ENCODE assay signal across 15 mouse cellular contexts in the genomic region with DNA sequence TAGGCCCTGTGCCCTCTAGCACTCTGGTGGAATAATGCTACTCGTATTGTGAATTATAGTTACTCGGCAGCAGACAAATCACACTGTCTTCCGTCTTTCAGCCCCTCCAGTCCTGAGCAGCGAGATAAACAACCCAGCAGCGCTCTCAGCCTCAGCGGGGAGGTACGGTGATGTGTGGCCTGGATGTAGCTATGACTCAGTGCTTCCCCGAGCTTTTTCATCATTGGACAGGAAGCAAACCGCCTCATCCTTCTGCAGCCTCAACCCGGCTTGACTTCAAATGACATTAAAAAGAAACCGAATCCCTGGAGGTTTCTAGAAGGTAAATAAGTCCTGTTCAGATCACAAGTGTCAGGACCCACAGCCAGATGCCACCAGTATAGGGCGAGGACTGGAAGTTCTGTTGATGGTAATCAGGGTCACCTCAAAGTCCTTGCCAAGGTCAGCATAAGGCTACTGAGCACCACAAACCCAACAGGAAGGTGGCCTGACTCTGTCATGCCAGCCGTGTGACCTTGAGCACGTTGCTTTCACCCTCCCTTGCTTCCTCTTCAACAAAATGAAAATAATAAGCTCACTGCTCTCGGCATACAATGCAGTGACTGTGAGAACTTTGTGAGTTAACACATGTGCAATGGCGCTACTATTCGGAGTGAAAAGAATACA.
DNase-seq lines count a peak whose midpoint lies in the region; ATAC-seq lines count a peak whose summit lies in the region.
"Had no signal": no experiment of that assay in that cellular context is flagged by ENCODE, and none has a peak within 500 bp of the region (broad histone marks: within the 10 kb centered on the region; RNA-seq: fewer than 3 reads in every experiment).

No protein-coding gene starts in this region.

- H3K27ac ChIP-seq in lung, embryonic 16.5 days (ENCODE audit: low read length): no peak overlapping the region
- H3K27ac ChIP-seq: embryonic facial prominence, embryonic 12.5 days; lung, embryonic 15.5 days had no signal

- no peaks in the 10 kb centered on the region for H3K4me1 ChIP-seq in lung, embryonic 16.5 days (replicated peaks; ENCODE audit: control insufficient read depth, insufficient read depth, low read length)
- H3K4me1 ChIP-seq: lung, embryonic 15.5 days had no signal

- WGBS in lung, embryonic 16.5 days: 59% methylated on average over 17 of the region's 17 CpGs

- ATAC-seq in lung, embryonic 16.5 days (ENCODE audit: low read depth): peak; percentile 64; the same call in 1 of the 2 replicates
- ATAC-seq: forebrain, embryonic 16.5 days; intestine, embryonic 16.5 days had no signal

- DNase-seq in adrenal gland, adult (ENCODE audit: inconsistent age in 2 of 2, low spot score in 1 of 2): peak; percentile 60 to 73
- no peak for DNase-seq in adrenal gland, postnatal 4 days (ENCODE audit: low spot score in 2 of 2)
- no peak for DNase-seq in lung, postnatal 36 days
- DNase-seq in brain, adult 2 months (ENCODE audit: low read depth, low spot score): peak; percentile 39
- peak; percentile 23 for DNase-seq in naive thymus-derived CD4-positive, alpha-beta T cell, adult 2 months (ENCODE audit: low read depth)
- DNase-seq in layer of hippocampus, adult 18-20 months (ENCODE audit: low spot score in 2 of 2): no peak
- DNase-seq in ovary, adult 18-20 months (ENCODE audit: low spot score): no peak
- DNase-seq: cerebellum, adult 2 months; gastrocnemius, postnatal 14 days; spleen, adult 18-20 months had no signal

- H3K9ac ChIP-seq in lung, embryonic 16.5 days (ENCODE audit: low read length): no peak overlapping the region
- H3K9ac ChIP-seq: embryonic facial prominence, embryonic 12.5 days; lung, embryonic 15.5 days had no signal

- no peaks in the 10 kb centered on the region for H3K27me3 ChIP-seq in lung, embryonic 16.5 days (ENCODE audit: control insufficient read depth, insufficient read depth, low read depth, low read length)
- H3K27me3 ChIP-seq: embryonic facial prominence, embryonic 12.5 days; lung, embryonic 15.5 days had no signal

- no peak overlapping the region for H3K4me2 ChIP-seq in lung, embryonic 16.5 days (ENCODE audit: low read depth, low read length)
- H3K4me2 ChIP-seq: embryonic facial prominence, embryonic 12.5 days; lung, embryonic 15.5 days had no signal

- no peaks in the 10 kb centered on the region for H3K9me3 ChIP-seq in lung, embryonic 16.5 days (ENCODE audit: control insufficient read depth, low read length)
- H3K9me3 ChIP-seq: embryonic facial prominence, embryonic 12.5 days; lung, embryonic 15.5 days had no signal

- no peak overlapping the region for H3K4me3 ChIP-seq in lung, embryonic 16.5 days (ENCODE audit: low read length)
- H3K4me3 ChIP-seq: embryonic facial prominence, embryonic 12.5 days; lung, embryonic 15.5 days had no signal

- H3K36me3 ChIP-seq in lung, embryonic 16.5 days (ENCODE audit: control insufficient read depth, insufficient read depth, low read length): no peaks in the 10 kb centered on the region
- H3K36me3 ChIP-seq: embryonic facial prominence, embryonic 12.5 days; lung, embryonic 15.5 days had no signal

Comparison
In these comparisons a context has a peak if more than half of its experiments do, and no peak if none do; other contexts are left out.
1. DNase-seq: peak in adrenal gland, adult (2 of 2), brain, adult 2 months (single experiment) and naive thymus-derived CD4-positive, alpha-beta T cell, adult 2 months (single experiment); none in adrenal gland, postnatal 4 days (0 of 2), lung, postnatal 36 days (single experiment), layer of hippocampus, adult 18-20 months (0 of 2) and ovary, adult 18-20 months (single experiment).